Mouse (Mus musculus): ENCODE measurements around the gene Syngap1.

GRCm38 (mm10) chr17:27021736-27022135 lies 80.7 kb downstream of the Syngap1 start:
- TF ChIP-seq POLR2A (IDR thresholded peaks at IDR 0.05; ENCODE audit: low read depth, low read length) (no peak), CTCF (IDR thresholded peaks at IDR 0.05; ENCODE audit: extremely low read depth, insufficient read depth, insufficient read length, insufficient replicate concordance) (no peak)
